Mouse (Mus musculus) midbrain, embryonic 16.5 days (tissue): ENCODE results near the gene Gprc5d. TPM values are rescaled to one million over a fixed set of nuclear protein-coding genes. Genes with fewer than 3 reads are reported as not detected.

Experiments
- ATAC-seq: fragments of 200-750 bp; cut with Nextera tagmentation; 2 replicates; pipeline ENCODE4 v1.8.0; 2017; ENCODE audit warnings: moderate TSS enrichment
- H3K27ac ChIP-seq: fragments of 300-500 bp; sonication (generic); 2 replicates; pipeline ENCODE4 v1.5.1; 2014; ENCODE audit warnings: mild to moderate bottlenecking, low read length, mixed read lengths
- H3K27me3 ChIP-seq: fragments of 300-500 bp; sonication (generic); 2 replicates; pipeline ENCODE4 v1.6.1; 2014; ENCODE audit warnings: low read depth, low read length, mixed read lengths; ENCODE audit not compliant: control insufficient read depth, insufficient read depth
- H3K36me3 ChIP-seq: fragments of 300-500 bp; sonication (generic); 2 replicates; pipeline ENCODE4 v1.6.1; 2014; ENCODE audit warnings: mild to moderate bottlenecking, low read length, moderate library complexity, mixed read lengths; ENCODE audit not compliant: control insufficient read depth, insufficient read depth
- H3K4me1 ChIP-seq: fragments of 300-500 bp; sonication (generic); 2 replicates; pipeline ENCODE4 v1.6.1; 2014; ENCODE audit warnings: mild to moderate bottlenecking, low read length, mixed read lengths; ENCODE audit not compliant: control insufficient read depth, insufficient read depth
- H3K4me2 ChIP-seq: fragments of 300-500 bp; sonication (generic); 2 replicates; pipeline ENCODE4 v1.6.1; 2014; ENCODE audit warnings: mild to moderate bottlenecking, low read length, mixed read lengths
- H3K4me3 ChIP-seq: fragments of 300-500 bp; sonication (generic); 2 replicates; pipeline ENCODE4 v1.5.1; 2014; ENCODE audit warnings: low read depth, mild to moderate bottlenecking, low read length, moderate library complexity, mixed read lengths
- H3K9ac ChIP-seq: fragments of 300-500 bp; sonication (generic); 2 replicates; pipeline ENCODE4 v1.6.1; 2014; ENCODE audit warnings: low read depth, low read length, mixed read lengths
- H3K9me3 ChIP-seq: fragments of 300-500 bp; sonication (generic); replicated peaks from 2 replicates; pipeline ENCODE4 v1.6.1; 2014; ENCODE audit warnings: mild to moderate bottlenecking, low read length, mixed read lengths; ENCODE audit not compliant: control insufficient read depth, poor library complexity, severe bottlenecking
- WGBS: fragments of 180-500 bp; shearing (Covaris S2); extraction: QIAGEN DNeasy Blood & Tissue Kit; methylation state at CpG from one replicate; pipeline ENCODE4 v1.1.7; 2014; 5-methylcytosine and 5-hydroxymethylcytosine counted together
- polyA plus RNA-seq: library from polyadenylated mRNA; unstranded; fragments of >200 nt; fragmentation: Nextera tagmentation; extraction: Ambion mirVana; gene quantifications from 2 replicates; pipeline ENCODE4 v1.2.1, GENCODE M21; 2015

The Gprc5d gene
- polyA plus RNA-seq, 1 experiment from 2014 or later, result not detected

GRCm38 (mm10) chr6:135157496-135157895 is 39.4 kb upstream of the Gprc5d start:
- Histone ChIP-seq H3K27ac (no peak overlapping the region), H3K4me3 (no peak overlapping the region), H3K9ac (no peak overlapping the region), H3K27me3 (no peaks in the 10 kb centered on the region), H3K4me2 (no peak overlapping the region), H3K36me3 (no peaks in the 10 kb centered on the region), H3K4me1 (no peaks in the 10 kb centered on the region), H3K9me3 (no peaks in the 10 kb centered on the region)
- ATAC-seq, result no peak
- 87% methylated on average over 4 of the region's 4 CpGs for WGBS

- Histone ChIP-seq H3K27ac (no peak overlapping the region), H3K27me3 (no peaks in the 10 kb centered on the region), H3K36me3 (no peaks in the 10 kb centered on the region), H3K9me3 (no peaks in the 10 kb centered on the region), H3K4me2 (no peak overlapping the region), H3K9ac (no peak overlapping the region), H3K4me1 (no peaks in the 10 kb centered on the region), H3K4me3 (no peak overlapping the region)
- ATAC-seq, result no peak
- 84% methylated on average over 8 of the region's 8 CpGs for WGBS
These were observed 38.5 kb upstream of the Gprc5d start for GRCm38 (mm10) chr6:135156597-135156996.

- no peak for ATAC-seq
These were observed 35.6 kb upstream of the Gprc5d start for GRCm38 (mm10) chr6:135153719-135154118.

GRCm38 (mm10) chr6:135150311-135150710 is 32.2 kb upstream of the Gprc5d start:
- Histone ChIP-seq H3K27me3 (no peaks in the 10 kb centered on the region), H3K36me3 (no peaks in the 10 kb centered on the region), H3K4me3 (no peak overlapping the region), H3K4me2 (no peak overlapping the region), H3K9me3 (no peaks in the 10 kb centered on the region), H3K27ac (no peak overlapping the region), H3K4me1 (no peaks in the 10 kb centered on the region), H3K9ac (no peak overlapping the region)
- WGBS, result 32% methylated on average over 5 of the region's 5 CpGs
- no peak for ATAC-seq

More at GRCm38 (mm10) chr6:135153719-135154118, 35.6 kb upstream of the Gprc5d start:
- WGBS, result 80% methylated on average over 5 of the region's 5 CpGs
- Histone ChIP-seq H3K4me3 (no peak overlapping the region), H3K9me3 (no peaks in the 10 kb centered on the region), H3K27me3 (no peaks in the 10 kb centered on the region), H3K9ac (no peak overlapping the region), H3K4me1 (no peaks in the 10 kb centered on the region), H3K36me3 (no peaks in the 10 kb centered on the region), H3K4me2 (no peak overlapping the region), H3K27ac (no peak overlapping the region)

- H3K9me3 ChIP-seq, result no peaks in the 10 kb centered on the region
- no peaks in the 10 kb centered on the region for H3K36me3 ChIP-seq
- H3K4me1 ChIP-seq, result no peaks in the 10 kb centered on the region
- H3K4me2 ChIP-seq, result no peak overlapping the region
- no peak overlapping the region for H3K9ac ChIP-seq
- 86% methylated on average over 4 of the region's 4 CpGs for WGBS
- ATAC-seq, result 0 out of 2 replicates have a peak, but pooled peaks have one; percentile 15
- H3K4me3 ChIP-seq, result no peak overlapping the region
- H3K27ac ChIP-seq, result no peak overlapping the region
- no peaks in the 10 kb centered on the region for H3K27me3 ChIP-seq
These were observed 31.6 kb upstream of the Gprc5d start for GRCm38 (mm10) chr6:135149722-135150121.

GRCm38 (mm10) chr6:135149175-135149574 is 31.1 kb upstream of the Gprc5d start:
- ATAC-seq, result peak; percentile 18; the same call in 1 of the 2 replicates
- H3K4me2 ChIP-seq, result no peak overlapping the region
- H3K9me3 ChIP-seq, result no peaks in the 10 kb centered on the region
- no peaks in the 10 kb centered on the region for H3K36me3 ChIP-seq
- no peak overlapping the region for H3K27ac ChIP-seq
- WGBS, result 74% methylated on average over 4 of the region's 4 CpGs
- no peak overlapping the region for H3K9ac ChIP-seq
- no peaks in the 10 kb centered on the region for H3K4me1 ChIP-seq
- H3K27me3 ChIP-seq, result no peaks in the 10 kb centered on the region
- H3K4me3 ChIP-seq, result no peak overlapping the region

GRCm38 (mm10) chr6:135148506-135148905 is 30.4 kb upstream of the Gprc5d start:
- 19% methylated on average over 1 of the region's 1 CpGs for WGBS
- H3K9me3 ChIP-seq, result no peaks in the 10 kb centered on the region
- no peaks in the 10 kb centered on the region for H3K4me1 ChIP-seq
- no peak overlapping the region for H3K27ac ChIP-seq
- no peak for ATAC-seq
- no peaks in the 10 kb centered on the region for H3K36me3 ChIP-seq
- no peak overlapping the region for H3K4me3 ChIP-seq
- no peaks in the 10 kb centered on the region for H3K27me3 ChIP-seq
- no peak overlapping the region for H3K9ac ChIP-seq
- no peak overlapping the region for H3K4me2 ChIP-seq

GRCm38 (mm10) chr6:135145976-135146375 is 27.9 kb upstream of the Gprc5d start:
- 91% methylated on average over 5 of the region's 5 CpGs for WGBS
- no peak for ATAC-seq

GRCm38 (mm10) chr6:135144516-135144915 is 26.4 kb upstream of the Gprc5d start:
- Histone ChIP-seq H3K9ac (no peak overlapping the region), H3K27ac (no peak overlapping the region), H3K27me3 (no peaks in the 10 kb centered on the region), H3K4me2 (no peak overlapping the region), H3K4me3 (no peak overlapping the region), H3K9me3 (no peaks in the 10 kb centered on the region), H3K4me1 (peaks cover 7% of the 10 kb centered on the region), H3K36me3 (no peaks in the 10 kb centered on the region)
- WGBS, result 3% methylated on average over 3 of the region's 3 CpGs
- peak; percentile 49 for ATAC-seq

More at GRCm38 (mm10) chr6:135145976-135146375, 27.9 kb upstream of the Gprc5d start:
- H3K4me2 ChIP-seq, result no peak overlapping the region
- H3K9me3 ChIP-seq, result no peaks in the 10 kb centered on the region
- H3K27ac ChIP-seq, result no peak overlapping the region
- no peaks in the 10 kb centered on the region for H3K27me3 ChIP-seq
- no peak overlapping the region for H3K4me3 ChIP-seq
- H3K4me1 ChIP-seq, result peaks cover 7% of the 10 kb centered on the region
- no peak overlapping the region for H3K9ac ChIP-seq
- no peaks in the 10 kb centered on the region for H3K36me3 ChIP-seq
